Mouse (Mus musculus) lung, postnatal 0 days (tissue): Measurements from ENCODE around the gene Trim10.

ENCODE experiments used
- CTCF ChIP-seq: IDR thresholded peaks from 2 replicates; pipeline ENCODE4 v1.5.1; 2016; ENCODE audit warnings: antibody characterized with exemption, mild to moderate bottlenecking
- EP300 ChIP-seq: IDR thresholded peaks from 2 replicates; pipeline ENCODE4 v1.6.1; 2016; ENCODE audit warnings: antibody characterized with exemption, mild to moderate bottlenecking, control low read depth

DNA sequence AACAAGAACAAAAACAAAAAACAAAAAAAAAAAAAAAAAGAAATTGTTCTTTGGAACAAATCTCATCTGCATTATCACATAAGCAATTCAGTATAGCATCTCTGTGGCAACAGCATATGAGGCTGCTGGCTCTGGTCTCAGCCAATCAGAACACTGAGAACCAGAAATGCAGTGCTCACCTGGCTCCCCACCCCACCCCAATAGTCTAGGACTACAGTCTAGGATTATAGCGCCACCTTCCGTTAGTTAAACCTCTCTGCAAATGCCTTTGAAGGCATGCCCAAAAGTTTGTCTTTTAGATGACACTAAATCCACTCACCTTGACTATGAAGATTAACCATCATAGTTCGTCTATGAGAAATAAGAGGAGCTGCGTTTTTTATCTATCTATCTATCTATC lies 43.8 kb upstream of the Trim10 start:
- TF ChIP-seq CTCF (peak; percentile 52), EP300 (no peak)
